Mouse (Mus musculus): Measurements from ENCODE around the gene Sdhaf2.

GRCm38 (mm10) chr19:10456752-10457483, 69.0 kb downstream of the Sdhaf2 start, which contains the start of gene Lrrc10b:
- TF ChIP-seq NRF1 (IDR thresholded peaks at IDR 0.05; ENCODE audit: insufficient read depth, low read depth, low read length, poor library complexity, severe bottlenecking) (no peak), MXI1 (IDR thresholded peaks at IDR 0.05; ENCODE audit: low read depth, low read length) (no peak), HCFC1 (IDR thresholded peaks at IDR 0.05; ENCODE audit: low read depth, low read length) (no peak), CTCF (IDR thresholded peaks at IDR 0.05 in 2 of 3, conservative IDR thresholded peaks at IDR 0.05 in 1 of 3; ENCODE audit: control insufficient read depth in 1 of 3, insufficient read depth in 1 of 3, low read depth in 2 of 3, low read length in 3 of 3, poor library complexity in 1 of 3, severe bottlenecking in 1 of 3) (no peak), POLR2AphosphoS2 (IDR thresholded peaks at IDR 0.05; ENCODE audit: low read length) (no peak), BHLHE40 (IDR thresholded peaks at IDR 0.05; ENCODE audit: borderline replicate concordance, low read depth, low read length) (no peak), MAFK (IDR thresholded peaks at IDR 0.05; ENCODE audit: borderline replicate concordance, low read depth, low read length) (no peak), USF1 (IDR thresholded peaks at IDR 0.05; ENCODE audit: low read depth, low read length) (no peak), EP300 (IDR thresholded peaks at IDR 0.05; ENCODE audit: low read depth in 1 of 2, low read length in 2 of 2) (no peak), GATA1 (IDR thresholded peaks at IDR 0.05; ENCODE audit: low read depth, low read length) (no peak)

Measured in MEL (cell line).